Mouse (Mus musculus) limb, embryonic 15.5 days (tissue): ENCODE measurements at regions not wholly inside any gene's neighbourhood (a gene's known extent, or its start where the extent isn't known, plus 50 kb on each side); places are given as distances from the start of the nearest gene placed in this dataset.

Experiments
- ATAC-seq: fragments of 200-750 bp; cut with Nextera tagmentation; 2 replicates; pipeline ENCODE4 v1.8.0; 2017; ENCODE audit warnings: low read depth, moderate TSS enrichment; ENCODE audit not compliant: insufficient number of reproducible peaks, low FRiP score, low TSS enrichment
- H3K27ac ChIP-seq: fragments of 300-500 bp; sonication (generic); 2 replicates; pipeline ENCODE4 v1.5.1; 2015; ENCODE audit warnings: moderate library complexity, mild to moderate bottlenecking, inconsistent platforms
- H3K27me3 ChIP-seq: fragments of 300-500 bp; sonication (generic); 2 replicates; pipeline ENCODE4 v1.6.1; 2015; ENCODE audit warnings: inconsistent platforms
- H3K36me3 ChIP-seq: fragments of 300-500 bp; sonication (generic); 2 replicates; pipeline ENCODE4 v1.6.1; 2015; ENCODE audit warnings: inconsistent platforms
- H3K4me1 ChIP-seq: fragments of 300-500 bp; sonication (generic); 2 replicates; pipeline ENCODE4 v1.6.1; 2015; ENCODE audit warnings: inconsistent platforms
- H3K4me2 ChIP-seq: fragments of 300-500 bp; sonication (generic); 2 replicates; pipeline ENCODE4 v1.6.1; 2015; ENCODE audit warnings: mild to moderate bottlenecking, inconsistent platforms
- H3K4me3 ChIP-seq: fragments of 300-500 bp; sonication (generic); 2 replicates; pipeline ENCODE4 v1.5.1; 2015; ENCODE audit warnings: mild to moderate bottlenecking, inconsistent platforms
- H3K9ac ChIP-seq: fragments of 300-500 bp; sonication (generic); 2 replicates; pipeline ENCODE4 v1.6.1; 2015; ENCODE audit warnings: inconsistent platforms
- H3K9me3 ChIP-seq: fragments of 300-500 bp; sonication (generic); 2 replicates; pipeline ENCODE4 v1.6.1; 2016; ENCODE audit warnings: inconsistent platforms
- WGBS: fragments of 180-500 bp; shearing (Covaris S2); methylation state at CpG from one replicate; pipeline ENCODE4 v1.1.7; 2015; 5-methylcytosine and 5-hydroxymethylcytosine counted together

- Histone ChIP-seq H3K27ac (no peak overlapping the region), H3K4me2 (no peak overlapping the region), H3K36me3 (no peaks in the 10 kb centered on the region), H3K27me3 (no peaks in the 10 kb centered on the region), H3K9ac (no peak overlapping the region), H3K4me1 (no peaks in the 10 kb centered on the region), H3K4me3 (no peak overlapping the region), H3K9me3 (no peaks in the 10 kb centered on the region)
- WGBS, result 26% methylated on average over 7 of the region's 7 CpGs
- ATAC-seq, result no peak
Measured at GRCm38 (mm10) chr12:7691996-7692395, 285.5 kb upstream of the Apob start.

- no peak for ATAC-seq
- H3K4me2 ChIP-seq, result no peak overlapping the region
- WGBS, result 82% methylated on average over 8 of the region's 8 CpGs
- no peaks in the 10 kb centered on the region for H3K4me1 ChIP-seq
- H3K27ac ChIP-seq, result no peak overlapping the region
- H3K4me3 ChIP-seq, result no peak overlapping the region
- H3K9ac ChIP-seq, result no peak overlapping the region
- H3K9me3 ChIP-seq, result no peaks in the 10 kb centered on the region
- no peaks in the 10 kb centered on the region for H3K36me3 ChIP-seq
- H3K27me3 ChIP-seq, result no peaks in the 10 kb centered on the region
Measured at GRCm38 (mm10) chr12:7698324-7698944, 279.0 kb upstream of the Apob start.

- no peak for ATAC-seq
- Histone ChIP-seq H3K9ac (no peak overlapping the region), H3K9me3 (no peaks in the 10 kb centered on the region), H3K4me2 (no peak overlapping the region), H3K27ac (no peak overlapping the region), H3K27me3 (no peaks in the 10 kb centered on the region), H3K36me3 (no peaks in the 10 kb centered on the region), H3K4me3 (no peak overlapping the region), H3K4me1 (no peaks in the 10 kb centered on the region)
- 74% methylated on average over 5 of the region's 5 CpGs for WGBS
Measured at GRCm38 (mm10) chr12:7709102-7709501, 268.3 kb upstream of the Apob start.

- Histone ChIP-seq H3K9me3 (no peaks in the 10 kb centered on the region), H3K36me3 (no peaks in the 10 kb centered on the region), H3K4me1 (no peaks in the 10 kb centered on the region), H3K4me2 (no peak overlapping the region), H3K27ac (no peak overlapping the region), H3K4me3 (no peak overlapping the region), H3K27me3 (no peaks in the 10 kb centered on the region), H3K9ac (no peak overlapping the region)
- WGBS, result 72% methylated on average over 2 of the region's 2 CpGs
- no peak for ATAC-seq
Measured at GRCm38 (mm10) chr12:7709872-7710271, 267.6 kb upstream of the Apob start.

- H3K9ac ChIP-seq, result no peak overlapping the region
- no peaks in the 10 kb centered on the region for H3K27me3 ChIP-seq
- ATAC-seq, result no peak
- no peaks in the 10 kb centered on the region for H3K4me1 ChIP-seq
- no peaks in the 10 kb centered on the region for H3K36me3 ChIP-seq
- no peak overlapping the region for H3K27ac ChIP-seq
- WGBS, result 79% methylated on average over 4 of the region's 4 CpGs
- H3K9me3 ChIP-seq, result no peaks in the 10 kb centered on the region
- no peak overlapping the region for H3K4me3 ChIP-seq
- H3K4me2 ChIP-seq, result no peak overlapping the region
Measured at GRCm38 (mm10) chr12:7715091-7715490, 262.4 kb upstream of the Apob start.

DNA sequence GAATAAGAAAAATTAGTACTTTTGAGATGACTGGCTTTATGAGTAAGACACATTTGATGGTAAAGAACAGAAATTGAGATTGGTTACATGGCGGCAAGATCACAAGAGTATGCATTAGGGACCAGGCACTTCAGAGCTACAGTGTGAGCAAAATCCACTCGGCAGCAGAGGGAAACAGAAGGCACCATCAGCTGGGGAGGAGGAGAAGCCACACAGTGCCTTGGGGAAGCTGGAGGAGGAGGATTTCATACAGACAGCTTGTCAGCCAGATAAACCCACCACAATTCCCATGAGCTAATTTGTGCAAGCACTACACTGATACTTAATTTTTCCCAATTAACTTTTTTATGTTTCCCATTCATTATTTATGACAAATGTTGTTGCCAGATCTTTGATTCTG, 258.9 kb upstream of the Apob start:
- Histone ChIP-seq H3K4me1 (no peaks in the 10 kb centered on the region), H3K9ac (no peak overlapping the region), H3K27me3 (no peaks in the 10 kb centered on the region), H3K9me3 (no peaks in the 10 kb centered on the region), H3K27ac (no peak overlapping the region), H3K4me3 (no peak overlapping the region), H3K36me3 (no peaks in the 10 kb centered on the region), H3K4me2 (no peak overlapping the region)
- 74% methylated on average over 2 of the region's 2 CpGs for WGBS
- ATAC-seq, result no peak

DNA sequence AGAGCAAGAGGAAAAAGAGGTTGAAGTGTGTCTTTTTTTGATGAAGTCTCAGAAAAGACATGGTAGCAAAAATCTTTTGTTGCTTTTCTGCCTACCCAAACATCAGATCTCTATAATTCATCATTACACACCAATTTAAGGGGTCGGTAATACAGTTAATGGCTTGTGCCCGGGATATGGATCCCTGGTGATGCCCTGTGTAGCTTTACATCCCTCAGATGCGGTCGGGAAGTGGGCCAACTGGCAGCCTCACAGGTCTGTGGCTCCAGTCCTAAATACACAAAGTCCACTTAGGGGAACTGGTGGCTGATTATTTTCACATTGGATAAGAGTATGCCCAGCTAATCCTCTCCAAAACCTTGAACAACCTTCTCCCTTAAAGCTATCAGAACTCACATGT, 258.4 kb upstream of the Apob start:
- Histone ChIP-seq H3K9me3 (no peaks in the 10 kb centered on the region), H3K9ac (no peak overlapping the region), H3K36me3 (no peaks in the 10 kb centered on the region), H3K27me3 (no peaks in the 10 kb centered on the region), H3K4me2 (no peak overlapping the region), H3K4me1 (no peaks in the 10 kb centered on the region), H3K4me3 (no peak overlapping the region), H3K27ac (no peak overlapping the region)
- no peak for ATAC-seq
- WGBS, result 59% methylated on average over 4 of the region's 4 CpGs

DNA sequence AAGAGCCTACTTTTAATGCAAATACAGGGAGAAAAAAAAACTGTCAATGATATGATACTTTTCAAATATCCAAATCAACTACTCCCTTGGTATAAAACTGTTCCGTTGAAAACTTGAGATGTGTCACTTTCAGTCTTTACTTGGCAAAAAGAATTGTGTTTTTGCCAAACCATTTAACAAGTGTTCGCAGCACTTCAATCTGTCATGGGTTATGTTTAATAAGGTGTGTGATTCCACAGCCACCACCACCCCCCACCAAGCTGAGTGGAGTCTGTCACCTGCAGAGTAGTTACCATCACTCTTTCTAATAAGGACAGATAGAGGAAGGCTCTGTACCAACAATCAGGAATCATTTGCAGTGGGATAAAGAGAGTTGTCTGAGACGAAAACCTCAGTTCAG, 252.5 kb upstream of the Apob start:
- H3K9me3 ChIP-seq, result no peaks in the 10 kb centered on the region
- H3K9ac ChIP-seq, result no peak overlapping the region
- H3K4me3 ChIP-seq, result no peak overlapping the region
- ATAC-seq, result no peak
- no peaks in the 10 kb centered on the region for H3K27me3 ChIP-seq
- WGBS, result 80% methylated on average over 3 of the region's 3 CpGs
- H3K27ac ChIP-seq, result no peak overlapping the region
- no peaks in the 10 kb centered on the region for H3K4me1 ChIP-seq
- H3K4me2 ChIP-seq, result no peak overlapping the region
- H3K36me3 ChIP-seq, result no peaks in the 10 kb centered on the region

GRCm38 (mm10) chr12:7738020-7738419, 239.4 kb upstream of the Apob start:
- 75% methylated on average over 2 of the region's 2 CpGs for WGBS
- H3K27me3 ChIP-seq, result no peaks in the 10 kb centered on the region
- H3K4me2 ChIP-seq, result no peak overlapping the region
- no peaks in the 10 kb centered on the region for H3K4me1 ChIP-seq
- no peaks in the 10 kb centered on the region for H3K9me3 ChIP-seq
- no peak overlapping the region for H3K9ac ChIP-seq
- no peak overlapping the region for H3K4me3 ChIP-seq
- no peak for ATAC-seq
- no peak overlapping the region for H3K27ac ChIP-seq
- no peaks in the 10 kb centered on the region for H3K36me3 ChIP-seq

- Histone ChIP-seq H3K4me2 (no peak overlapping the region), H3K36me3 (no peaks in the 10 kb centered on the region), H3K9me3 (no peaks in the 10 kb centered on the region), H3K27me3 (no peaks in the 10 kb centered on the region), H3K9ac (no peak overlapping the region), H3K27ac (no peak overlapping the region), H3K4me1 (no peaks in the 10 kb centered on the region), H3K4me3 (no peak overlapping the region)
- no peak for ATAC-seq
- 68% methylated on average over 3 of the region's 3 CpGs for WGBS
Measured at GRCm38 (mm10) chr12:7738629-7739351, 238.7 kb upstream of the Apob start.

DNA sequence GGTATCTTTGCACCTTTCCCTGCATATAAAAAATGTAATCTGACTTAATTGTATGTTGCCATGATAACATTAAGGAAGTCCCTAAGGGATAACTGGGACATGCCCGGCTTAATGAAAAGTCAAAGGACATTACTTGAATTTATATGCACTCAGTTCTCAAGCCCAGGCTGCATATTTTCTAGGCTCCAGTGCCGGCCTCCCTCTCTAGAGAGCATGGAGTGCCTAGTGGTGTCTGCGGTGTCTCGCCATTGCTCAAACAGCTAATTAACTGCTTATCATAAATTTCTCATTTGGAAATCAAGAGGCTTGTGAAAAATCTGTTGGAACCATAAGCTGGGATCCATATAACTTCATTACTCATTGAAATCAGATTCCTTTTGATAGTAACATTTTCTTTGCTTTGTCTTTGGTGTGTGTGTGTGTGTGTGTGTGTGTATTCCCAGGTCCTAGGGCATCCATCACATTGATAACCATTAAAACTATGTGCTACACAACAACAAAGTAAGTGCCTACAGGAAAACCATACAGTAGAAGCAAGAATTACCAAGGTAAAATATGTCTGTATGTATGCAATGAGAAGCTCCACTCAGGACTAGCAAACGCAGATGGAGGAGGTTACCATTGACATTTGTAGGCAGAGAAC, 238.0 kb upstream of the Apob start:
- H3K27me3 ChIP-seq, result no peaks in the 10 kb centered on the region
- 78% methylated on average over 5 of the region's 5 CpGs for WGBS
- ATAC-seq, result no peak
- H3K4me2 ChIP-seq, result no peak overlapping the region
- no peaks in the 10 kb centered on the region for H3K4me1 ChIP-seq
- no peak overlapping the region for H3K9ac ChIP-seq
- H3K9me3 ChIP-seq, result no peaks in the 10 kb centered on the region
- H3K4me3 ChIP-seq, result no peak overlapping the region
- H3K36me3 ChIP-seq, result no peaks in the 10 kb centered on the region
- no peak overlapping the region for H3K27ac ChIP-seq

DNA sequence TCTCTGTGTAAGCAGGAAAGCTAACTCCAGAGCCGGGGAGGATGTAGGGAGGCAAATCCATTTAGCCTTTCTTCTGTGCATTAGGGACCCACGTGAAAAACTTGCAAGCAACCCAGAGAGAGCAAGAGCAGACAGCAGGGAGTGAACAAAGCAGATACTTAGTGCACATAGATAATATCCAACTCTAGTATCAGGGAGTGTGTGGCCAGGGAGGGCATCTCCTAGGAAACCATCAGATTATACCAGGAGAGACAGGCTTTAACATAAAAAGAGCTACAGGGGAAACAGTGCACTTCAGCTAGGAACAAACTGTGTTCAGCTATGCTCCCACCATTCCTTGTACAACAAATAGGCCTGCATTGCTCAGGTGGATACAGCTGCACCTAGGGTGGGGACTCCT, 230.7 kb upstream of the Apob start:
- 53% methylated on average over 2 of the region's 2 CpGs for WGBS
- Histone ChIP-seq H3K36me3 (no peaks in the 10 kb centered on the region), H3K9ac (no peak overlapping the region), H3K27me3 (no peaks in the 10 kb centered on the region), H3K4me3 (no peak overlapping the region), H3K4me1 (no peaks in the 10 kb centered on the region), H3K9me3 (no peaks in the 10 kb centered on the region), H3K27ac (no peak overlapping the region), H3K4me2 (no peak overlapping the region)
- ATAC-seq, result no peak
